Mouse (Mus musculus) MEL (cell line): Measurements from ENCODE around the gene Brd3os. TPM values are rescaled to one million over a fixed set of nuclear protein-coding genes. Genes with fewer than 3 reads are reported as not detected.
A peak's percentile ranks its signal among the peaks of the same experiment; 100 is the strongest.

Experiments used
- DNase-seq: peaks from one replicate; pipeline ENCODE4 v3.0.0; 2011; ENCODE audit warnings: low read depth, low spot score
- H3K27ac ChIP-seq: 2 replicates; pipeline ENCODE4 v1.5.1; 2012; ENCODE audit warnings: low read depth, mild to moderate bottlenecking, control low read depth, low read length, moderate library complexity; ENCODE audit not compliant: control insufficient read depth
- H3K27me3 ChIP-seq, 2 experiments: fragments of 150-350 bp in 1 of 2; sonication (generic) in 1 of 2; 2 replicates each; pipeline ENCODE4 v1.6.1; 2012; ENCODE audit warnings: low read length in 2 of 2, mild to moderate bottlenecking in 2 of 2, improper control_type of control experiment in 1 of 2, moderate library complexity in 1 of 2; ENCODE audit not compliant: insufficient read depth in 2 of 2, control insufficient read depth in 1 of 2
- H3K36me3 ChIP-seq, 2 experiments: 2 replicates each; pipeline ENCODE4 v1.6.1; 2012 to 2014; ENCODE audit warnings: low read length in 2 of 2, improper control_type of control experiment in 1 of 2, inconsistent platforms in 1 of 2, mild to moderate bottlenecking in 1 of 2; ENCODE audit not compliant: insufficient read depth in 2 of 2, control insufficient read depth in 1 of 2
- H3K4me1 ChIP-seq, 2 experiments: fragments of 150-350 bp in 1 of 2; sonication (generic) in 1 of 2; 2 replicates each; pipeline ENCODE4 v1.6.1; 2012; ENCODE audit warnings: low read length in 2 of 2, improper control_type of control experiment in 1 of 2, mild to moderate bottlenecking in 1 of 2; ENCODE audit not compliant: insufficient read depth in 2 of 2, control insufficient read depth in 1 of 2
- H3K4me3 ChIP-seq, 2 experiments: fragments of 150-350 bp in 1 of 2; sonication (generic) in 1 of 2; 2 replicates each; pipeline ENCODE4 v1.5.1; 2012; ENCODE audit warnings: low read depth in 2 of 2, low read length in 2 of 2, mild to moderate bottlenecking in 2 of 2, moderate library complexity in 2 of 2, control low read depth in 1 of 2, improper control_type of control experiment in 1 of 2; ENCODE audit not compliant: control insufficient read depth in 1 of 2, insufficient read depth in 1 of 2
- H3K79me2 ChIP-seq: 2 replicates; pipeline ENCODE4 v1.6.1; 2012; ENCODE audit warnings: mild to moderate bottlenecking, low read length, moderate library complexity; ENCODE audit not compliant: control insufficient read depth, poor library complexity, insufficient read depth
- H3K9ac ChIP-seq: 2 replicates; pipeline ENCODE4 v1.6.1; 2012; ENCODE audit warnings: low read depth, mild to moderate bottlenecking, control low read depth, low read length, moderate library complexity; ENCODE audit not compliant: control insufficient read depth, poor library complexity, severe bottlenecking
- H3K9me3 ChIP-seq: fragments of 150-350 bp; sonication (generic); replicated peaks from 2 replicates; pipeline ENCODE4 v1.6.1; 2012; ENCODE audit warnings: mild to moderate bottlenecking, low read length, improper control_type of control experiment, moderate library complexity; ENCODE audit not compliant: insufficient read depth
- E2F4 ChIP-seq: IDR thresholded peaks from 2 replicates; pipeline ENCODE4 v1.6.1; 2011; ENCODE audit warnings: low read depth, low read length, improper control_type of control experiment, borderline replicate concordance
- ETS1 ChIP-seq: IDR thresholded peaks from 2 replicates; pipeline ENCODE4 v1.6.1; 2012; ENCODE audit warnings: low read depth, mild to moderate bottlenecking, inconsistent platforms, low read length, improper control_type of control experiment, moderate library complexity
- GATA1 ChIP-seq: IDR thresholded peaks from 2 replicates; pipeline ENCODE4 v1.6.1; 2011; ENCODE audit warnings: low read depth, low read length, improper control_type of control experiment
- JUND ChIP-seq: IDR thresholded peaks from 2 replicates; pipeline ENCODE4 v1.6.1; 2011; ENCODE audit warnings: low read depth, mild to moderate bottlenecking, improper control_type of control experiment, low read length
- MEF2A ChIP-seq: IDR thresholded peaks from 2 replicates; pipeline ENCODE4 v1.6.1; 2014; ENCODE audit warnings: low read depth, mild to moderate bottlenecking, inconsistent platforms, low read length, improper control_type of control experiment; ENCODE audit not compliant: poor library complexity, insufficient replicate concordance, severe bottlenecking; ENCODE audit errors: extremely low read depth
- NELFE ChIP-seq: IDR thresholded peaks from 2 replicates; pipeline ENCODE4 v1.6.1; 2011; ENCODE audit warnings: low read depth, low read length, improper control_type of control experiment
- NRF1 ChIP-seq: IDR thresholded peaks from 2 replicates; pipeline ENCODE4 v1.6.1; 2014; ENCODE audit warnings: low read depth, mild to moderate bottlenecking, inconsistent platforms, low read length, improper control_type of control experiment, moderate library complexity; ENCODE audit not compliant: poor library complexity, insufficient read depth, severe bottlenecking
- POLR2AphosphoS5 ChIP-seq: IDR thresholded peaks from 2 replicates; pipeline ENCODE4 v1.6.1; 2012; ENCODE audit warnings: low read depth, borderline replicate concordance, mild to moderate bottlenecking, inconsistent platforms, low read length, moderate library complexity, mixed read lengths
- RAD21 ChIP-seq: IDR thresholded peaks from 2 replicates; pipeline ENCODE4 v1.6.1; 2011; ENCODE audit warnings: mild to moderate bottlenecking, low read depth, low read length, improper control_type of control experiment
- TCF12 ChIP-seq: IDR thresholded peaks from 2 replicates; pipeline ENCODE4 v1.6.1; 2014; ENCODE audit warnings: low read depth, mild to moderate bottlenecking, inconsistent platforms, low read length, improper control_type of control experiment, moderate library complexity
- ZMIZ1 ChIP-seq: IDR thresholded peaks from 2 replicates; pipeline ENCODE4 v1.6.1; 2012; ENCODE audit warnings: low read depth, mild to moderate bottlenecking, inconsistent platforms, low read length, improper control_type of control experiment, moderate library complexity
- ZNF384 ChIP-seq: IDR thresholded peaks from 2 replicates; pipeline ENCODE4 v1.6.1; 2012; ENCODE audit warnings: low read depth, mild to moderate bottlenecking, inconsistent platforms, low read length, improper control_type of control experiment
- polyA plus RNA-seq, 2 experiments: library from polyadenylated mRNA; stranded (reverse) in 1 of 2; unstranded in 1 of 2; fragments of >175 nt in 1 of 2; fragments of >200 nt in 1 of 2; gene quantifications; 2 replicates each; pipeline versions ENCODE4 v1.2.1 to v1.2.4; 2012; ENCODE audit warnings: low replicate concordance in 2 of 2, low read depth in 1 of 2; ENCODE audit not compliant: insufficient read length in 2 of 2, insufficient read depth in 1 of 2, missing spikeins in 1 of 2
- total RNA-seq: library from RNA; depleted of rRNA; stranded (reverse); fragments of 300-350 nt; gene quantifications from 2 replicates; pipeline ENCODE4 v1.2.3, GENCODE M21; 2012

The Brd3os gene
- total and polyA plus RNA-seq, 3 experiments = 0.31 to 2.9 TPM; not detected in 1

DNA sequence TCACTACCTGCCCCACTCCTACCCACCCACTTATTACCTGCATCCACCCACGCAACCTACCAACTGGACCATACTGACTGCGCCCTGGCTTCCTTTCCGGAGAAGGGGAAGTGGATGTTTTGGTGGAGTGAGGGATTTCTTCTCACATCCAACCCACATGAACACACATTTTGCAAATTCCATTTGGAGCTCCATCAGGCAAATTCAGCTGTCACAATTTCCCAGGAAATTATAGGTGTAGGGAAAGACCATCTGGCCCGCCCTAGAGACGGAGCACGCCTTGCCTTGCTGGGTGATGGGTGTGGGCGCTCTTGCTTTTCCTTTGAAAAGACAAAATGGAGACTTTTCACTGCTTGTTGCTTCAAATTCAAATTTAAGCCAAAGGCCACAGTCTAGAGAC is 11.5 kb upstream of the Brd3os start:
- H3K79me2 ChIP-seq = peaks cover 11% of the 10 kb centered on the region
- no peak for DNase-seq
- no peak overlapping the region for H3K27ac ChIP-seq
- H3K9ac ChIP-seq = no peak overlapping the region
- TF ChIP-seq E2F4 (no peak), ZMIZ1 (no peak), MEF2A (no peak), NELFE (no peak), TCF12 (no peak), POLR2AphosphoS5 (no peak)
- H3K36me3 ChIP-seq = peaks cover 0 to 4% of the 10 kb centered on the region in 2 experiments; a peak in 1 of 4 replicates
- H3K9me3 ChIP-seq = no peaks in the 10 kb centered on the region
- peaks cover 9 to 15% of the 10 kb centered on the region in 2 experiments for H3K4me1 ChIP-seq
- H3K27me3 ChIP-seq = no peaks in the 10 kb centered on the region
- no peak overlapping the region for H3K4me3 ChIP-seq

DNA sequence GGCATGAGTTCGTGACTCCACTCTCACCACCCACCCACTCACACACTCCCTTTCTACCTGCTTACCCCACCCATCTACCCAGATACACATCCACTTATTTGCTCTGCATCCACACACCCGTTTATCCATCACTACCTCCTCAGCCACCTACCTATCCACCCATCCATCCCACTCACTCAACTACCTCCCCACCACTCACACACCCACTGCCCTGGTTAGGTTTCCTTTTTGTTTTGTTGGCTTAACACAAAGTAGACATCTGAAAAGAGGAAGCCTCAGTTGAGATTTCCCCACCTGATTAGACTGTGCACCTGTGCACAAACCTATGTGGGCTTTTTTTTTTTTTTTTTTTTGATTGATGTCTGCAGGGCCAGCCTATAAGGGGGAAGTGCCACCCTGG is 9.5 kb upstream of the Brd3os start:
- Histone ChIP-seq H3K9ac (no peak overlapping the region), H3K9me3 (no peaks in the 10 kb centered on the region), H3K79me2 (no peaks in the 10 kb centered on the region), H3K27ac (no peak overlapping the region), H3K36me3 (no peaks in the 10 kb centered on the region; a peak in 1 of 4 replicates), H3K4me3 (no peak overlapping the region), H3K27me3 (no peaks in the 10 kb centered on the region), H3K4me1 (peaks cover 6 to 12% of the 10 kb centered on the region in 2 experiments)
- TF ChIP-seq NRF1 = no peak
- peak; percentile 85 for TF ChIP-seq ZNF384
- TF ChIP-seq GATA1 = peak; percentile 54; the same call in 1 of the 2 replicates
- peak; percentile 11 for DNase-seq

DNA sequence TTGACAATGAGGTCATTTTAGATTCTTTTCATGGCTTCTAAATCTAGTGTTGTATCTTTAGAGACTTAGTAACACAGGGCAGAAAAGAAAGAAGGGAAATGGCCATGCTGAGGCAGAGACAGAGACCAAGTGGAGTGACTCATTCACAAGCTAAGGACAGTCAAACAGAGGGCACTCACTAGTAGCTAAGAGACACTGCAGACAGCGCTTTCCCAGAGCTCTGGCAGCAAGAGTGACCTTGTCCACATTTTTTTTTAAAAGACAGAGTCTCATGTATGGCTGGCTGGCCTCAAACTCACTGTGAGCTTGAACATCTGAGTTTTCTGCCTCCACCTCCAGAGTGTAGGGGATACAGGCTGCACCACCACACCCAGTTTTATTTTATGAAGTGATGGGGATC is 4.2 kb upstream of the Brd3os start:
- Histone ChIP-seq H3K4me1 (peaks cover 8 to 21% of the 10 kb centered on the region in 2 experiments), H3K9me3 (no peaks in the 10 kb centered on the region), H3K27ac (no peak overlapping the region), H3K9ac (no peak overlapping the region), H3K36me3 (peaks cover 0 to 7% of the 10 kb centered on the region in 2 experiments; a peak in 2 of 4 replicates), H3K4me3 (no peak overlapping the region), H3K79me2 (no peaks in the 10 kb centered on the region), H3K27me3 (no peaks in the 10 kb centered on the region)
- no peak for TF ChIP-seq RAD21
- TF ChIP-seq ETS1 = no peak
- no peak for TF ChIP-seq JUND
- DNase-seq = peak; percentile 34
